Mouse (Mus musculus) CH12.LX (cell line): ENCODE data around the gene Mrpl51. TPM values are rescaled to one million over a fixed set of nuclear protein-coding genes. Genes with fewer than 3 reads are reported as not detected.
A peak's percentile ranks its signal among the peaks of the same experiment; 100 is the strongest.

Source experiments
- DNase-seq: peaks from one replicate; pipeline ENCODE4 v3.0.0-alpha.2; 2013; ENCODE audit errors: extremely low read depth
- H3K27ac ChIP-seq: 2 replicates; pipeline ENCODE4 v1.5.1; 2012; ENCODE audit warnings: low read depth, mild to moderate bottlenecking, control low read depth, moderate library complexity; ENCODE audit not compliant: insufficient read depth
- H3K27me3 ChIP-seq: replicated peaks from 2 replicates; pipeline ENCODE3; 2012; ENCODE audit warnings: inconsistent platforms
- H3K36me3 ChIP-seq, 2 experiments: replicated peaks in 1 of 2; 2 replicates each; pipeline versions ENCODE3 to v1.6.1; 2012; ENCODE audit warnings: inconsistent platforms in 1 of 2, low read length in 1 of 2, mild to moderate bottlenecking in 1 of 2, mixed read lengths in 1 of 2, moderate library complexity in 1 of 2; ENCODE audit not compliant: control insufficient read depth in 1 of 2, insufficient read depth in 1 of 2
- H3K4me1 ChIP-seq, 2 experiments: 2 replicates each; pipeline ENCODE4 v1.6.1; 2012; ENCODE audit warnings: inconsistent platforms in 1 of 2, moderate library complexity in 1 of 2; ENCODE audit not compliant: insufficient read depth in 2 of 2, control insufficient read depth in 1 of 2
- H3K4me2 ChIP-seq: 2 replicates; pipeline ENCODE4 v1.6.1; 2012; ENCODE audit warnings: low read depth, mild to moderate bottlenecking, control low read depth; ENCODE audit not compliant: poor library complexity, insufficient read depth, severe bottlenecking
- H3K4me3 ChIP-seq, 3 experiments: fragments of 150-350 bp in 1 of 3; sonication (generic) in 1 of 3; replicated peaks in 1 of 3; 2 replicates each; pipeline versions ENCODE3 to v1.5.1; 2011 to 2012; ENCODE audit warnings: low read depth in 2 of 3, low read length in 2 of 3, mild to moderate bottlenecking in 2 of 3, moderate library complexity in 2 of 3, control low read depth in 1 of 3, improper control_type of control experiment in 1 of 3, inconsistent platforms in 1 of 3, mixed read lengths in 1 of 3; ENCODE audit not compliant: poor library complexity in 1 of 3
- H3K79me2 ChIP-seq: replicated peaks from 2 replicates; pipeline ENCODE4 v1.6.1; 2012; ENCODE audit warnings: mild to moderate bottlenecking, moderate library complexity; ENCODE audit not compliant: control insufficient read depth, poor library complexity, insufficient read depth, severe bottlenecking; ENCODE audit errors: extremely low read depth
- H3K9ac ChIP-seq: 2 replicates; pipeline ENCODE4 v1.6.1; 2012; ENCODE audit warnings: low read depth, mild to moderate bottlenecking, control low read depth, moderate library complexity; ENCODE audit not compliant: insufficient read depth
- H3K9me3 ChIP-seq: replicated peaks from 2 replicates; pipeline ENCODE3; 2012; ENCODE audit warnings: low read length, inconsistent platforms, mixed read lengths
- BHLHE40 ChIP-seq: IDR thresholded peaks from 2 replicates; pipeline ENCODE4 v1.6.1; 2011; ENCODE audit warnings: mild to moderate bottlenecking, low read depth, low read length, improper control_type of control experiment
- CHD1 ChIP-seq: IDR thresholded peaks from 2 replicates; pipeline ENCODE4 v1.6.1; 2012; ENCODE audit warnings: low read depth, low read length, improper control_type of control experiment, inconsistent platforms
- CTCF ChIP-seq, 2 experiments: IDR thresholded peaks in 1 of 2; conservative IDR thresholded peaks in 1 of 2; 2 replicates each; pipeline ENCODE4 v1.5.1; 2011 to 2012; ENCODE audit warnings: low read depth in 2 of 2, low read length in 2 of 2, improper control_type of control experiment in 1 of 2, inconsistent platforms in 1 of 2, mild to moderate bottlenecking in 1 of 2, moderate library complexity in 1 of 2
- E2F4 ChIP-seq: IDR thresholded peaks from 2 replicates; pipeline ENCODE4 v1.6.1; 2011; ENCODE audit warnings: low read depth, low read length, improper control_type of control experiment; ENCODE audit not compliant: insufficient replicate concordance
- EP300 ChIP-seq: IDR thresholded peaks from 2 replicates; pipeline ENCODE4 v1.6.1; 2011; ENCODE audit warnings: low read length, improper control_type of control experiment
- ETS1 ChIP-seq: conservative IDR thresholded peaks from 2 replicates; pipeline ENCODE4 v1.6.1; 2012; ENCODE audit warnings: low read depth, mild to moderate bottlenecking, inconsistent platforms, low read length, improper control_type of control experiment, moderate library complexity
- GABPA ChIP-seq: IDR thresholded peaks from 2 replicates; pipeline ENCODE4 v1.6.1; 2012; ENCODE audit warnings: low read depth, low read length, improper control_type of control experiment, inconsistent platforms; ENCODE audit not compliant: insufficient replicate concordance
- JUN ChIP-seq: IDR thresholded peaks from 2 replicates; pipeline ENCODE4 v1.6.1; 2011; ENCODE audit warnings: low read depth, mild to moderate bottlenecking, low read length, improper control_type of control experiment, moderate library complexity; ENCODE audit not compliant: insufficient read depth
- JUND ChIP-seq: conservative IDR thresholded peaks from 2 replicates; pipeline ENCODE4 v1.6.1; 2011; ENCODE audit warnings: low read depth, low read length, improper control_type of control experiment
- MAFK ChIP-seq: IDR thresholded peaks from 2 replicates; pipeline ENCODE4 v1.6.1; 2011; ENCODE audit warnings: low read length, improper control_type of control experiment; ENCODE audit not compliant: insufficient replicate concordance
- MAX ChIP-seq: IDR thresholded peaks from 2 replicates; pipeline ENCODE4 v1.6.1; 2011; ENCODE audit warnings: low read length, improper control_type of control experiment
- MAZ ChIP-seq: IDR thresholded peaks from 2 replicates; pipeline ENCODE4 v1.6.1; 2012; ENCODE audit warnings: low read depth, mild to moderate bottlenecking, inconsistent platforms, low read length, improper control_type of control experiment, moderate library complexity
- MYC ChIP-seq: IDR thresholded peaks from 2 replicates; pipeline ENCODE4 v1.6.1; 2011; ENCODE audit warnings: low read depth, mild to moderate bottlenecking, improper control_type of control experiment, low read length
- NELFE ChIP-seq: IDR thresholded peaks from 2 replicates; pipeline ENCODE4 v1.6.1; 2011; ENCODE audit warnings: low read depth, low read length, improper control_type of control experiment
- POLR2AphosphoS2 ChIP-seq: IDR thresholded peaks from 2 replicates; pipeline ENCODE4 v1.6.1; 2011; ENCODE audit warnings: low read depth, low read length, improper control_type of control experiment
- RAD21 ChIP-seq: IDR thresholded peaks from 2 replicates; pipeline ENCODE4 v1.6.1; 2011; ENCODE audit warnings: low read depth, mild to moderate bottlenecking, low read length, improper control_type of control experiment, moderate library complexity
- SIN3A ChIP-seq: IDR thresholded peaks from 2 replicates; pipeline ENCODE4 v1.6.1; 2012; ENCODE audit warnings: low read length, improper control_type of control experiment, inconsistent platforms
- SMC3 ChIP-seq: IDR thresholded peaks from 2 replicates; pipeline ENCODE4 v1.6.1; 2011; ENCODE audit warnings: low read depth, low read length, improper control_type of control experiment
- USF1 ChIP-seq: IDR thresholded peaks from 2 replicates; pipeline ENCODE4 v1.6.1; 2014; ENCODE audit warnings: low read depth, mild to moderate bottlenecking, inconsistent platforms, low read length, improper control_type of control experiment
- ZKSCAN1 ChIP-seq: IDR thresholded peaks from 2 replicates; pipeline ENCODE4 v1.6.1; 2012; ENCODE audit warnings: low read depth, inconsistent platforms, low read length, improper control_type of control experiment, borderline replicate concordance
- ZMIZ1 ChIP-seq: IDR thresholded peaks from 2 replicates; pipeline ENCODE4 v1.6.1; 2012; ENCODE audit warnings: low read depth, mild to moderate bottlenecking, inconsistent platforms, low read length, improper control_type of control experiment
- ZNF384 ChIP-seq: IDR thresholded peaks from 2 replicates; pipeline ENCODE4 v1.6.1; 2012; ENCODE audit warnings: low read depth, low read length, improper control_type of control experiment, inconsistent platforms
- dilution Hi-C: fragments of 300-500 bp; cut with MboI; formaldehyde crosslinking; loops from 2 replicates; pipeline ENCODE4 v1.14.3; 2020; ENCODE audit warnings: low sequenced_read_pairs; ENCODE audit not compliant: extremely low pct_unique_long_range_greater_than_20kb, extremely low pct_ligation_motif_present
- in situ Hi-C: fragments of 300-500 bp; cut with MboI; formaldehyde crosslinking; loops from 3 replicates; pipeline ENCODE4 v1.14.3; 2019; ENCODE audit warnings: low sequenced_read_pairs, low pct_ligation_motif_present, low pct_unique_long_range_greater_than_20kb, mixed read lengths
- polyA plus RNA-seq: library from polyadenylated mRNA; unstranded; fragments of >175 nt; gene quantifications from 2 replicates; pipeline ENCODE4 v1.2.1, GENCODE M21; 2012; ENCODE audit warnings: low read depth; ENCODE audit not compliant: insufficient read length
- total RNA-seq, 2 experiments: library from RNA; depleted of rRNA; stranded (reverse); fragments of 300-350 nt in 1 of 2; fragments of >200 nt in 1 of 2; gene quantifications; 2 replicates each; pipeline ENCODE4 v1.2.3; 2012 to 2014

Mrpl51 gene
- total and polyA plus RNA-seq, 3 experiments: 120 to 184 (median 161) TPM

DNA sequence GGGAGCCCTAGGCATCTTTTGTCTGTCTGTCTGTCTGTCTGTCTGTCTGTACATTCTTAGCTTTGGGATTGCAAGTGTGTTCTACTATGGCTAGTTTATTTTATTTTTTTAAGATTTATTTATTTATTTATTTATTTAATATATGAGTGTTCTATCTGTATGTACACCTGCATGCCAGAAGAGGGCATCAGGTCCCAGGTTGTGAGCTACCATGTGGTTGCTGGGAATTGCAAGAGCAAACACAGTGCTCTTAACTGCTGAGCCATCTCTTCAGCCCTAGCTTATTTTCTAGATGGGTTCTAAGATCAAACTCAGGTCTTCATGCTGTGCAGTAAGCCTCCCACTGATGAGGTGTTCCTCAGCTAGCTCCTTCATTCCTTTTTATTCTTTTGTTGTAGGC is 37.1 kb upstream of the Mrpl51 start:
- Histone ChIP-seq H3K4me1 (no peaks in the 10 kb centered on the region), H3K4me3 (no peak overlapping the region), H3K27ac (no peak overlapping the region), H3K9me3 (no peaks in the 10 kb centered on the region), H3K36me3 (peaks cover 66 to 87% of the 10 kb centered on the region in 2 experiments), H3K27me3 (no peaks in the 10 kb centered on the region), H3K79me2 (no peaks in the 10 kb centered on the region), H3K9ac (no peak overlapping the region; the same call in 1 of the 2 replicates), H3K4me2 (no peak overlapping the region)
- TF ChIP-seq SMC3 (peak; percentile 45), MAFK (no peak), CTCF (conservative IDR thresholded peaks at IDR 0.05 in 1 of 2, IDR thresholded peaks at IDR 0.05 in 1 of 2; ENCODE audit: low read depth in 2 of 2, low read length in 2 of 2) (peak in 1 of 2 experiments; percentile 54; a peak in 2 of 4 replicates), RAD21 (peak; percentile 42), MYC (peak; percentile 89), ZKSCAN1 (no peak), EP300 (no peak), JUND (no peak)
- in situ Hi-C loops: no loop called here
- DNase-seq: no peak
- dilution Hi-C loops: no loop called here

DNA sequence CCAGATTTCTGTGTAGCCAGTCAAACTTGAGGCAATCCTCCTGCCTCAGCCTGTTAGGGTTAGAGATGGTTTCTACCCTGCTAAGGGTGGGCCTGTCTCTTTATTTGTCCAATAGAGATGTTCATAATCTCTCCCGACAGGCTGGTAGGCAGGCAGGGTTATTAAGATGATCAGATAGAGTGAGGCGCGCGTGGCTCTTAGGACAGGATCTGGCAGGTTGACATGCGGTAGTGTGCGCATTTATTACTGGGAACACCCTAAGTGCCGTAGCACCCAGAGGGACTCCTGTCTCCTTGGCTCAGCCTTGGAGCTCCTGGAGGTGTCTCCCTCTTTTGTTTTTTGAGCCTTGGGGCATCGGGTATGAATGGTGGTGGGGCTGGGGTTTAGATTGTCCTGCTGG is 36.3 kb upstream of the Mrpl51 start:
- in situ Hi-C loops (loop anchor here (5.0 kb wide), 1 partner anchor 117 kb away; no protein-coding TSS in a partner anchor), dilution Hi-C loops (no loop called here)
- no peaks in the 10 kb centered on the region for H3K79me2 ChIP-seq
- peaks cover 69 to 90% of the 10 kb centered on the region in 2 experiments for H3K36me3 ChIP-seq
- TF ChIP-seq GABPA: no peak
- no peak for TF ChIP-seq ETS1
- TF ChIP-seq MAFK: no peak
- TF ChIP-seq ZMIZ1: no peak
- TF ChIP-seq POLR2AphosphoS2: no peak
- TF ChIP-seq MAX: no peak
- no peak for TF ChIP-seq USF1
- no peak for TF ChIP-seq E2F4
- no peak for TF ChIP-seq NELFE
- TF ChIP-seq EP300: no peak
- TF ChIP-seq SIN3A: no peak
- no peak for TF ChIP-seq JUN
- no peak for TF ChIP-seq CHD1
- no peak for TF ChIP-seq MAZ
- no peak for TF ChIP-seq ZNF384
- TF ChIP-seq BHLHE40: no peak
- DNase-seq: no peak
- no peak overlapping the region for H3K4me2 ChIP-seq
- H3K27ac ChIP-seq: no peak overlapping the region
- H3K9ac ChIP-seq: no peak overlapping the region
- no peaks in the 10 kb centered on the region for H3K9me3 ChIP-seq
- H3K4me1 ChIP-seq: no peaks in the 10 kb centered on the region
- H3K4me3 ChIP-seq: no peak overlapping the region
- H3K27me3 ChIP-seq: no peaks in the 10 kb centered on the region
